Mouse (Mus musculus): ENCODE measurements at regions not wholly inside any gene's neighbourhood (a gene's known extent, or its start where the extent isn't known, plus 50 kb on each side); places are given as distances from the start of the nearest gene placed in this dataset.

GRCm38 (mm10) chr6:148531068-148531467, 86.9 kb upstream of the Tmtc1 start:
- TF ChIP-seq POLR2AphosphoS2 (IDR thresholded peaks at IDR 0.05; ENCODE audit: insufficient read length, low read depth) (no peak), CEBPB (IDR thresholded peaks at IDR 0.05; ENCODE audit: insufficient read depth, poor library complexity, severe bottlenecking) (no peak), POLR2A (IDR thresholded peaks at IDR 0.05; ENCODE audit: insufficient read length, low read depth) (no peak), MYOD1 (IDR thresholded peaks at IDR 0.05; ENCODE audit: control insufficient read depth in 1 of 3, insufficient read length in 2 of 3, low read depth in 2 of 3) (no peak), REST (IDR thresholded peaks at IDR 0.05; ENCODE audit: insufficient read depth, insufficient read length) (no peak), MYOG (IDR thresholded peaks at IDR 0.05; ENCODE audit: control insufficient read depth in 1 of 3, insufficient read depth in 1 of 3, insufficient read length in 2 of 3, low read depth in 2 of 3) (no peak), TCF12 (IDR thresholded peaks at IDR 0.05; ENCODE audit: insufficient read depth, poor library complexity, severe bottlenecking) (no peak), MAX (IDR thresholded peaks at IDR 0.05; ENCODE audit: low read depth) (no peak), E2F4 (IDR thresholded peaks at IDR 0.05; ENCODE audit: insufficient read depth) (no peak), USF1 (IDR thresholded peaks at IDR 0.05; ENCODE audit: low read depth) (no peak), TCF3 (IDR thresholded peaks at IDR 0.05; ENCODE audit: insufficient read length, low read depth) (no peak), SRF (IDR thresholded peaks at IDR 0.05; ENCODE audit: control insufficient read depth, insufficient read length, low read depth) (no peak)
